Comparison of ENCODE assay signal across 29 mouse cellular contexts in the genomic region with DNA sequence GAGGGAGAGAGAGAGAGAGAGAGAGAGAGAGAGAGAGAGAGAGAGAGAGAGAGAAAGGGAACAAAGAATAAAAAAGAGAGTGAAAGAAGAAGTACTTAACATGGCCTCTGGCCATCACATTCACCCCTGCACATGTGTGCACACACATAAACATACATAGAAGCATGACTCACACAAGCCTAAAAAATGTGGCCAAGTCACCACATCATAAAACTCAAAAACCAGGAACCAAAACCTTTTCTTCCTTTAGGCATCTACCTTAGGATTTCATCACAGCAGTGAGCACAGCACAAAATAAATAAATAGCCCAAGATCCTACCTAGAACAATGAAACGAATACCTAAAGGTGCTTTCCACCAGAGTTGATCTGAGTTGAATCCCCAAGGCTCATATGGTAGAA. TPM values are rescaled to one million over a fixed set of nuclear protein-coding genes. Genes with fewer than 3 reads are reported as not detected.
A peak's percentile ranks its signal among the peaks of the same experiment; 100 is the strongest.
DNase-seq lines count a peak whose midpoint lies in the region; ATAC-seq and TF ChIP-seq lines count a peak whose summit lies in the region.
"Had no signal": no experiment of that assay in that cellular context is flagged by ENCODE, and none has a peak within 500 bp of the region (broad histone marks: within the 10 kb centered on the region; RNA-seq: fewer than 3 reads in every experiment).

No protein-coding gene starts in this region.

- peak; percentile 39 for DNase-seq in lung, postnatal 0 days (ENCODE audit: low spot score)
- DNase-seq in lung, postnatal 36 days: no peak
- DNase-seq in ovary, postnatal 14 days (ENCODE audit: low spot score): no peak
- no peak for DNase-seq in layer of hippocampus, adult 2 months (ENCODE audit: low spot score in 2 of 2)
- DNase-seq in layer of hippocampus, adult 9-10 months (ENCODE audit: low spot score): no peak
- DNase-seq: adrenal gland, postnatal 10 days; cerebellum, adult 11 months; cerebellum, adult 2 months; cerebellum, adult 9-11 months; cerebellum, postnatal 25 days; embryo, embryonic 11 days; gastrocnemius, postnatal 14 days; heart, adult 18-20 months; heart, postnatal 10 days; heart, postnatal 4 days had no signal

- WGBS in lung, postnatal 0 days: 79% methylated on average over 1 of the region's 1 CpGs

- no peaks in the 10 kb centered on the region for H3K36me3 ChIP-seq in lung, postnatal 0 days (ENCODE audit: insufficient read depth, low read length)
- H3K36me3 ChIP-seq: embryonic facial prominence, embryonic 13.5 days; forebrain, embryonic 12.5 days; forebrain, embryonic 15.5 days; heart, embryonic 12.5 days; heart, embryonic 15.5 days had no signal

- no peak overlapping the region for H3K27ac ChIP-seq in lung, postnatal 0 days (ENCODE audit: low read length)
- H3K27ac ChIP-seq in layer of hippocampus, adult 2 months: no peak overlapping the region
- H3K27ac ChIP-seq: embryonic facial prominence, embryonic 10.5 days; embryonic facial prominence, embryonic 13.5 days; forebrain, embryonic 12.5 days; forebrain, embryonic 15.5 days; heart, embryonic 15.5 days; hindbrain, embryonic 14.5 days; hindbrain, postnatal 0 days had no signal

- no peak for TF ChIP-seq EP300 in lung, postnatal 0 days (IDR thresholded peaks at IDR 0.05)

- no peak overlapping the region for H3K4me3 ChIP-seq in lung, postnatal 0 days (ENCODE audit: low read depth, low read length)
- no peak overlapping the region for H3K4me3 ChIP-seq in layer of hippocampus, adult 2 months
- H3K4me3 ChIP-seq: embryonic facial prominence, embryonic 10.5 days; embryonic facial prominence, embryonic 13.5 days; erythroblast, embryonic 14.5 days; forebrain, embryonic 12.5 days; forebrain, embryonic 15.5 days; heart, embryonic 12.5 days; heart, embryonic 15.5 days had no signal

- peaks cover 6% of the 10 kb centered on the region; the same call in 1 of the 2 replicates for H3K4me1 ChIP-seq in lung, postnatal 0 days (ENCODE audit: insufficient read depth, low read depth, low read length)

- no peak for ATAC-seq in lung, postnatal 0 days
- peak; percentile 53 for ATAC-seq in common myeloid progenitor, adult 5-6 weeks (replicated peaks; ENCODE audit: low read depth, poor library complexity, severe bottlenecking)
- ATAC-seq in megakaryocyte progenitor cell, adult 5-6 weeks (replicated peaks; ENCODE audit: poor library complexity): peak; percentile 67
- ATAC-seq: CD4-positive, CD25-positive, alpha-beta regulatory T cell, adult 4 months; forebrain, embryonic 15.5 days; hindbrain, postnatal 0 days; inflammation-experienced regulatory T-cells, adult 6 months; Patski had no signal

- H3K9me3 ChIP-seq in lung, postnatal 0 days (ENCODE audit: low read length): no peaks in the 10 kb centered on the region
- H3K9me3 ChIP-seq: embryonic facial prominence, embryonic 10.5 days; embryonic facial prominence, embryonic 13.5 days; forebrain, embryonic 15.5 days; heart, embryonic 12.5 days; heart, embryonic 15.5 days had no signal

- H3K4me2 ChIP-seq in lung, postnatal 0 days (replicated peaks; ENCODE audit: low read depth, low read length): no peak overlapping the region
- H3K4me2 ChIP-seq: embryonic facial prominence, embryonic 13.5 days; forebrain, embryonic 12.5 days; forebrain, embryonic 15.5 days; heart, embryonic 12.5 days; heart, embryonic 15.5 days; hindbrain, embryonic 14.5 days had no signal

- H3K9ac ChIP-seq in lung, postnatal 0 days (replicated peaks; ENCODE audit: low read depth): no peak overlapping the region
- H3K9ac ChIP-seq: embryonic facial prominence, embryonic 13.5 days; forebrain, embryonic 12.5 days; forebrain, embryonic 15.5 days; heart, embryonic 12.5 days; heart, embryonic 15.5 days; hindbrain, embryonic 14.5 days had no signal

- no peak for TF ChIP-seq CTCF in lung, postnatal 0 days (IDR thresholded peaks at IDR 0.05)
- TF ChIP-seq CTCF in layer of hippocampus, adult 2 months (conservative IDR thresholded peaks at IDR 0.05): no peak

- no peaks in the 10 kb centered on the region for H3K27me3 ChIP-seq in lung, postnatal 0 days (replicated peaks; ENCODE audit: insufficient read depth, low read length)
- H3K27me3 ChIP-seq: embryonic facial prominence, embryonic 13.5 days; forebrain, embryonic 12.5 days; forebrain, embryonic 15.5 days; heart, embryonic 12.5 days; heart, embryonic 15.5 days; Patski had no signal

RNA-seq across cellular contexts. Expression of a gene that starts 9.0 kb away (rescaled TPM):
- 5.5 and 5.6 TPM in 2 replicates for polyA plus RNA-seq in lung, postnatal 0 days (2015; fragmentation: Nextera tagmentation; extraction: Ambion mirVana)
- 9.0 and 14.3 TPM in 2 replicates for total RNA-seq in common myeloid progenitor, adult 5-6 weeks (2017)
- 21.6 and 22.1 TPM in 2 replicates for total RNA-seq in megakaryocyte progenitor cell, adult 5-6 weeks (2015)
- 7.5 and 9.1 TPM in 2 replicates for total RNA-seq in megakaryocyte progenitor cell, adult 5-6 weeks (2017)
- total RNA-seq in layer of hippocampus, adult 2 months (2021): 10 to 100 TPM; 38.4 to 38.8 TPM
